8 mouse cellular contexts compared by ENCODE assay signal in genomic region chrX:50657835-50658565, GRCm38 (mm10).
DNase-seq lines count a peak whose midpoint lies in the region; ATAC-seq and TF ChIP-seq lines count a peak whose summit lies in the region.

No protein-coding gene starts in this region.

- H3K4me2 ChIP-seq in liver, embryonic 12.5 days, result no peak overlapping the region
- no peak overlapping the region for H3K4me2 ChIP-seq in limb, embryonic 13.5 days (replicated peaks)
- no peak overlapping the region for H3K4me2 ChIP-seq in stomach, embryonic 15.5 days

- H3K4me1 ChIP-seq in liver, embryonic 12.5 days, result no peaks in the 10 kb centered on the region
- no peaks in the 10 kb centered on the region for H3K4me1 ChIP-seq in kidney, adult 2 months (ENCODE audit: control insufficient read depth, insufficient read depth, low read length)
- H3K4me1 ChIP-seq in limb, embryonic 13.5 days, result no peaks in the 10 kb centered on the region
- no peaks in the 10 kb centered on the region for H3K4me1 ChIP-seq in stomach, embryonic 15.5 days

- peak; percentile 44 for DNase-seq in liver
- peak; percentile 75 to 79 for DNase-seq in cerebellum, postnatal 10 days
- DNase-seq in frontal cortex, postnatal 36 days (ENCODE audit: low spot score in 2 of 2), result peak; percentile 48
- peak; percentile 22 for DNase-seq in kidney, adult 2 months
- DNase-seq in natural killer cell, adult 2 months (ENCODE audit: low spot score in 2 of 2), result peak; percentile 28 to 33

- no peak overlapping the region for H3K4me3 ChIP-seq in liver, embryonic 12.5 days
- H3K4me3 ChIP-seq in kidney, adult 2 months (ENCODE audit: insufficient read depth, low read depth, low read length), result no peak overlapping the region
- H3K4me3 ChIP-seq in limb, embryonic 13.5 days, result no peak overlapping the region
- no peak overlapping the region for H3K4me3 ChIP-seq in stomach, embryonic 15.5 days (replicated peaks)

- no peak overlapping the region for H3K27ac ChIP-seq in liver, embryonic 12.5 days
- H3K27ac ChIP-seq in kidney, adult 2 months (ENCODE audit: insufficient read depth, low read depth, low read length), result no peak overlapping the region
- no peak overlapping the region for H3K27ac ChIP-seq in limb, embryonic 13.5 days
- H3K27ac ChIP-seq in stomach, embryonic 15.5 days, result no peak overlapping the region

- peaks cover 5% of the 10 kb centered on the region; the same call in 1 of the 2 replicates for H3K27me3 ChIP-seq in liver, embryonic 12.5 days (replicated peaks)
- H3K27me3 ChIP-seq in kidney, adult 2 months (replicated peaks; ENCODE audit: control insufficient read depth, insufficient read depth, low read length), result no peaks in the 10 kb centered on the region
- H3K27me3 ChIP-seq in limb, embryonic 13.5 days, result no peaks in the 10 kb centered on the region
- H3K27me3 ChIP-seq in stomach, embryonic 15.5 days (replicated peaks), result no peaks in the 10 kb centered on the region

- peak; percentile 86 for TF ChIP-seq CTCF in kidney, adult 2 months (conservative IDR thresholded peaks at IDR 0.05; ENCODE audit: insufficient read depth, insufficient read length, low read depth, low read length)

- no peaks in the 10 kb centered on the region for H3K9me3 ChIP-seq in liver, embryonic 12.5 days (replicated peaks)
- H3K9me3 ChIP-seq in limb, embryonic 13.5 days, result no peaks in the 10 kb centered on the region
- H3K9me3 ChIP-seq in stomach, embryonic 15.5 days, result no peaks in the 10 kb centered on the region

- no peak for TF ChIP-seq POLR2A in kidney, adult 2 months (IDR thresholded peaks at IDR 0.05; ENCODE audit: low read depth, low read length)

- no peak overlapping the region for H3K9ac ChIP-seq in liver, embryonic 12.5 days
- H3K9ac ChIP-seq in limb, embryonic 13.5 days, result no peak overlapping the region
- H3K9ac ChIP-seq in stomach, embryonic 15.5 days, result no peak overlapping the region

- WGBS in liver, embryonic 12.5 days (ENCODE audit: insufficient replicate concordance), result 28% methylated on average over 9 of the region's 9 CpGs
- 37% methylated on average over 9 of the region's 9 CpGs for WGBS in kidney, adult 2 months
- WGBS in limb, embryonic 13.5 days, result 34% methylated on average over 9 of the region's 9 CpGs
- WGBS in stomach, embryonic 15.5 days, result 37% methylated on average over 9 of the region's 9 CpGs

- no peaks in the 10 kb centered on the region for H3K36me3 ChIP-seq in liver, embryonic 12.5 days
- no peaks in the 10 kb centered on the region for H3K36me3 ChIP-seq in kidney, adult 2 months (ENCODE audit: control insufficient read depth, insufficient read depth, low read length)
- H3K36me3 ChIP-seq in limb, embryonic 13.5 days, result no peaks in the 10 kb centered on the region
- H3K36me3 ChIP-seq in stomach, embryonic 15.5 days, result no peaks in the 10 kb centered on the region

- ATAC-seq in liver, embryonic 12.5 days, result no peak
- ATAC-seq in limb, embryonic 13.5 days (ENCODE audit: low FRiP score, low read depth), result peak; percentile 67; the same call in 1 of the 2 replicates
- 0 out of 2 replicates have a peak, but pooled peaks have one; percentile 27 for ATAC-seq in stomach, embryonic 15.5 days (ENCODE audit: insufficient read depth, low FRiP score, low read depth)

Comparison
In these comparisons a context has a peak if more than half of its experiments do, and no peak if none do; other contexts are left out.
1. DNase-seq: peak in every context shown above with its lines; median percentile 77 in cerebellum, postnatal 10 days; 48 in frontal cortex, postnatal 36 days; 44 in liver; 30 in natural killer cell, adult 2 months; 22 in kidney, adult 2 months.